Mouse (Mus musculus): Measurements from ENCODE around the gene Lmo7.

GRCm38 (mm10) chr14:101847520-101847919 lies 117.8 kb downstream of the Lmo7 start:
- TF ChIP-seq CHD2 (IDR thresholded peaks at IDR 0.05; ENCODE audit: low read depth, low read length) (no peak), ZC3H11A (IDR thresholded peaks at IDR 0.05; ENCODE audit: borderline replicate concordance, low read depth, low read length) (no peak), MAFK (IDR thresholded peaks at IDR 0.05; ENCODE audit: insufficient read depth, low read depth, low read length) (no peak), ZNF384 (IDR thresholded peaks at IDR 0.05; ENCODE audit: low read depth, low read length) (no peak)
